Mouse (Mus musculus): Measurements from ENCODE around the gene Rxfp1. TPM values are rescaled to one million over a fixed set of nuclear protein-coding genes. Genes with fewer than 3 reads are reported as not detected.

The Rxfp1 gene
- polyA plus RNA-seq, 1 experiment: not detected

DNA sequence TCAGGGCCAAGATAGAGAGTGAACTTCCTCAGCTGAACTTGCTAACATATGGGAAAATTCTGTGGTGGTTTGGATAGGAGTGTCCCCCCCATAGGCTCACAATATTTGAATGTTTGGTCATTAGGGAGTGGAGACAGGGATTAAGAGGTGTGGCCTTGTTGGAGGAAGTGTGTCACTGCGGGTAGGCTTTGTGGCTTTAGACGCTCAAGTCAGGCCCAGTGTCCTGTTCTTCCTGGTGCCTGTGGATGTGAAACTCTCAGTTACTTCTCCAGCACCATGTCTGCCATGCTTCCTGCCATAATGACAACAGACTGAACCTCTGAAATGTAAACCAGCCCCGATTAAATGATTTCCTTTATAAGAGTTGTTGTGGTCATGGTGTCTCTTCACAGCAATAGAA, 61.3 kb downstream of the Rxfp1 start:
- no peaks in the 10 kb centered on the region for H3K36me3 ChIP-seq (replicated peaks; ENCODE audit: low read length)
- H3K9me3 ChIP-seq: peaks cover 13% of the 10 kb centered on the region
- peaks cover 7% of the 10 kb centered on the region; the same call in 1 of the 2 replicates for H3K4me1 ChIP-seq
- H3K27me3 ChIP-seq (replicated peaks): peaks cover 7% of the 10 kb centered on the region
- no peak overlapping the region for H3K4me3 ChIP-seq (replicated peaks)
- TF ChIP-seq GATA1 (IDR thresholded peaks at IDR 0.05; ENCODE audit: borderline replicate concordance, low read length): no peak
- TF ChIP-seq FLI1 (IDR thresholded peaks at IDR 0.05; ENCODE audit: low read length): no peak

DNA sequence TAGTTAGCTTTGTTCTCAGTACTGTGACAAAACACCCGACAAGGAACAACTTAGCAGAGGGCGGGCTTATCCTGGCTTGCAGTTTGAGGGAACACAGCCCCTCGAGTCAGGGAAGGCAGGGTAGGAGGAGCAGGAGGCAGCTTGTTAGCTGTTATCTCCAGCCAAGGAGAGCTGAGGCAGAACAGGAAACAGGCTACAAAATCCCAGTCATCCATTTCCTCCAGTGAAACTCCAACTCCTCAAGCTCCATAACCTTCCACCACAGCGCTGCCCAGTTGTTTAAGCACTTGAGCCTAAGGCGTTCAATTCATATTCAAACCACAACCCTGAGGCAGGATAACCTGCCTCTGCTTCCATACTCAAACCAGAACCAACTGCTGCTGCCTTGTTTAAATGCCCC, 63.0 kb downstream of the Rxfp1 start:
- Histone ChIP-seq H3K4me1 (peaks cover 13% of the 10 kb centered on the region), H3K4me3 (replicated peaks) (no peak overlapping the region), H3K27me3 (replicated peaks) (peaks cover 8% of the 10 kb centered on the region), H3K36me3 (replicated peaks; ENCODE audit: low read length) (no peaks in the 10 kb centered on the region), H3K9me3 (peaks cover 13% of the 10 kb centered on the region)
- TF ChIP-seq GATA1 (IDR thresholded peaks at IDR 0.05; ENCODE audit: borderline replicate concordance, low read length): no peak
- TF ChIP-seq FLI1 (IDR thresholded peaks at IDR 0.05; ENCODE audit: low read length): no peak

DNA sequence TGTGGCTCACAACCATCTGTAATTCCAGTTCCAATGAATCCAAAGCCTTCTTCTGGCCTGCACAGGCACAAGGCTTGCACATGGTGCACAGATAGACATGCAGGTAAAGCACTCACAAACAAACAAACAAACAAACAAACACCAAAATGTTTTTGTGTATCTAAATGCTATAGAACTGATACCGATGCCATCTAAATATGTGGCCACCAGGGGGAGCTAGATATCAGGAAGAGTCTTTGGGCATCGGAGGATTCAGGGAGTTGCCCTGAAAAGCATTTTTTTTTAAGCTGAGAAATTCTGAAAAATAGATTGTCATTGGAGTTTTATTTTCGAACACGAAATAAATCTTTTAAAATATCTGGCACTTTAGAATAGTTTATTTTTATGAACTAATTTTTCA, 64.6 kb downstream of the Rxfp1 start:
- Histone ChIP-seq H3K4me3 (replicated peaks) (no peak overlapping the region), H3K4me1 (peaks cover 13% of the 10 kb centered on the region), H3K9me3 (peaks cover 13% of the 10 kb centered on the region), H3K27me3 (replicated peaks) (peaks cover 9% of the 10 kb centered on the region), H3K36me3 (replicated peaks; ENCODE audit: low read length) (no peaks in the 10 kb centered on the region)
- TF ChIP-seq GATA1 (IDR thresholded peaks at IDR 0.05; ENCODE audit: borderline replicate concordance, low read length): no peak
- no peak for TF ChIP-seq FLI1 (IDR thresholded peaks at IDR 0.05; ENCODE audit: low read length)

DNA sequence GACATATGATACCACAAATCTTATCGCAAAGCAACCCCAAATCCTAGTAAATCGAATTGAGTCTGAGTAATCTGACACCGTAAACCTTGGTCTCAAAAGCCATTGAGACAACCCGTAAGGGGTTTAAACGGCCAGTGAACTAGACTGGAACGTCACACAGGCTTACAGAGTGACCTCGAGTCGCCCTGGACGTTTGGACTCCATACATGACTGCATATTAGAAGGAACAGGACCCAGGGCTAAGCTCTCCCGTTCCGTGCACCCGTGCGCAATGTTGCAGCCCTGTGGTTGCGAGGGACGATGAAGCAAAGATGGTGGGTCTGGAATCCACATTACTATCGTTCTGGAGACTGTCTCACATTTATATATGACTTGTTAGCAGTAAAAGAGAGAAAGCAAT, 65.5 kb downstream of the Rxfp1 start:
- Histone ChIP-seq H3K4me3 (replicated peaks) (no peak overlapping the region), H3K36me3 (replicated peaks; ENCODE audit: low read length) (no peaks in the 10 kb centered on the region), H3K27me3 (replicated peaks) (peaks cover 10% of the 10 kb centered on the region), H3K4me1 (peaks cover 13% of the 10 kb centered on the region), H3K9me3 (peaks cover 16% of the 10 kb centered on the region)
- TF ChIP-seq FLI1 (IDR thresholded peaks at IDR 0.05; ENCODE audit: low read length): no peak
- TF ChIP-seq GATA1 (IDR thresholded peaks at IDR 0.05; ENCODE audit: borderline replicate concordance, low read length): no peak

DNA sequence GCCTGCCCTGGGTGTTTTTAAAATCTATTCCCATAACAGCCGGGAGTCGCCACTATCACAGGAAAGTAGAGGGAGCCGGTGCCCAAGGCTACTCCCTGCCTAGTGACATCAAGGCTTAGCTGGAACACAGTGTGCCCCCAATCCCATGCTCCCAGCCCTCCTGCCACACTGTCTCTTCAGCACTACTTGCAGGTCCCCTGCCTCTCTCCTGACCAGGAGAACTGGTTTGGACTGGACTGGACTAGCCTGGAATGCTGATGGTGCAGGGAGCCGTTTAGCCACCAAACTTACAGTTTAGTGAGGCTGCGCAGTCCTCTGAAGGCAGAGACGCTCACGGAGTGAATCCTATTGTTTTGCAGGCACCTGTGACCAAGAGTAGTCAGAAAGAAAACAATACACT, 67.1 kb downstream of the Rxfp1 start:
- Histone ChIP-seq H3K9me3 (peaks cover 14% of the 10 kb centered on the region), H3K4me3 (replicated peaks) (peak overlapping the region; percentile 74), H3K27me3 (replicated peaks) (peaks cover 11% of the 10 kb centered on the region), H3K36me3 (replicated peaks; ENCODE audit: low read length) (no peaks in the 10 kb centered on the region), H3K4me1 (peaks cover 13% of the 10 kb centered on the region)
- TF ChIP-seq FLI1 (IDR thresholded peaks at IDR 0.05; ENCODE audit: low read length) (no peak), GATA1 (IDR thresholded peaks at IDR 0.05; ENCODE audit: borderline replicate concordance, low read length) (no peak)

DNA sequence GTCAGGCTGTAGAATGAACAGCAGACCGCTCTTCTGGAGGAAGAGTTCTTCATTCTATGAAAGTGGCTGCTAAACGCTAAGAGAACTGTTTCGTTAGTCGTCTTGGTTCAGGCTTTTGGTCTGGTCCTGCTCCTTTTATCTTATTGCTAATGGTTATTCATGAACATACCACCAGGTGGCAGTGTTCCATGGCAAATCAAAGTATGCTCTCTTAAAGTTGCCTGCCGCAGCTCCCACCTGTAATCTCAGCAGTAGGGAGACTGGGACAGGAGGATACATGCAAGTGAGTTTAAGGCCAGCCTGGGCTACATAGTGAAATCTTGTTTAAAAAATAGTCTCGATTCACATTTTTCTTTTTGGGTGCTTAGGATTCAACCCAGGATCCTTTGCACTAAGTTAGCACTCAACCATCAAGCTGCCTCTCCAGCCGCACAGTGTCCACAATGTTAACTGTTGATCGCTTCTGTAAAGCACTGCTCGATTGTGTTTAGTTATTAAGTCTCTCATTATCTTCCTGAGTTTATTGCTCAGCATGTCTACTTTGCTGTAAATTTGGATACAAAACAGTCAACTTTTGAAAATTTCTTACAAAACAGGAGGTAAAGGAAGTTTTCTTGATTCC, 72.8 kb downstream of the Rxfp1 start:
- Histone ChIP-seq H3K4me3 (replicated peaks) (no peak overlapping the region), H3K36me3 (replicated peaks; ENCODE audit: low read length) (no peaks in the 10 kb centered on the region), H3K9me3 (peaks cover 5% of the 10 kb centered on the region), H3K4me1 (no peaks in the 10 kb centered on the region), H3K27me3 (replicated peaks) (peaks cover 8% of the 10 kb centered on the region)
- TF ChIP-seq FLI1 (IDR thresholded peaks at IDR 0.05; ENCODE audit: low read length) (no peak), GATA1 (IDR thresholded peaks at IDR 0.05; ENCODE audit: borderline replicate concordance, low read length) (no peak)

DNA sequence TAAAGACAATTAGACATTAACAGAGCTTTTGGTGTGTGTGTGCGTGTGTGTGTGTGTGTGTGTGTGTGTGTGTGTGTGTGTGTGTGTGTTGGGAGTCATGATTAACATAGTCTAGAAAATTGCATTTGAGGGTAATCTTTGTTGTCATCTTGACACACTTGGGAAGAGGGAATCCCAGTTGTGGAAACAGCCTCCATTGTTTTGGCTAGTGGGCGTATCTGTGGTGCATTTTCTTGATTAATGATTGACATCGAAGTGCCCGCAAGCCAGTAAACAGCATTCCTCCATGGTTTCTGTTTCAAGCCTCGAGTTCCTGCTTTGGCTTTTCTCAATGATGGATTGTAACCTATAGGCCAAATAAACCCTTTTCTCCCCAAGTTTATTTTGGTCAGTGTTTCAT, 81.0 kb downstream of the Rxfp1 start:
- Histone ChIP-seq H3K27me3 (replicated peaks) (peaks cover 2% of the 10 kb centered on the region), H3K36me3 (replicated peaks; ENCODE audit: low read length) (no peaks in the 10 kb centered on the region), H3K4me3 (replicated peaks) (no peak overlapping the region), H3K4me1 (no peaks in the 10 kb centered on the region), H3K9me3 (no peaks in the 10 kb centered on the region)
- TF ChIP-seq GATA1 (IDR thresholded peaks at IDR 0.05; ENCODE audit: borderline replicate concordance, low read length) (no peak), FLI1 (IDR thresholded peaks at IDR 0.05; ENCODE audit: low read length) (no peak)

DNA sequence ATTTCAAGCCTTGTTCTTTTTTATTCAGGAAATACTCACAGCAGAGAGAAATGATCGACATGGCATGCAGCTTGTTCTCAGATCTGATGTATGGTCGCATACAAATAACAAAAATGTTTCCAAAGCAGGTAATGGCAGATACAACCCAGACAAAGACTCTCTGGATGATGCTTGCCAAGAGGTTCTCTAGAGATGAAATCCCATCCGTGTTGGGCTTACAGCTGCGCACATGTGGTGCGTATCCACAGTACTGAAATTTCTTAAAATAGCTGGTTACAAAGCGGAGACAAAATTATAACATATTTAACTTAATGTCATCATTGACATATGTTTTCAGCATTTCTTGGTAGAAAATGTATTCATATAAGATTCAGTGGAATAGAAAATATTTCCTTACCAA, 85.6 kb downstream of the Rxfp1 start:
- TF ChIP-seq FLI1 (IDR thresholded peaks at IDR 0.05; ENCODE audit: low read length): no peak
- TF ChIP-seq GATA1 (IDR thresholded peaks at IDR 0.05; ENCODE audit: borderline replicate concordance, low read length): no peak
- H3K27me3 ChIP-seq (replicated peaks): peaks cover 2% of the 10 kb centered on the region

DNA sequence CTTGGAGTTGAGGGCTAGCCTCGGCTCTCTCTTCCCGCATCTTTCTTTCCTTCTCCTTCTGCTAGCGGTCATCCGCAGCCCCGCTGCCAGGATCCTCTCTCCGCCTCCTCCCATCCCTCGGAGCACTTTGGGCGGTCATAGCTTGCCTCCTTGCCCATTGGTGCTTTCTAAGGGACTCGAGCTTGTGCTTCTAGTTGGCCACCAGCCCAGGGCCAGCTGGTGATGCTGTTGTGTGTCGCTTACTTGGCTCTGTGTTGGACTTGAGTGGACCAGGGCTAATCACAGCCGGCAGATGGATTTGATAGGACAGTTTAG, 108.3 kb downstream of the Rxfp1 start, which contains the start of gene Etfdh:
Etfdh (minus strand) TSS at position 85 of the 315 bp plus-strand sequence.
- TF ChIP-seq GATA1 (IDR thresholded peaks at IDR 0.05; ENCODE audit: borderline replicate concordance, low read length): no peak
- no peak for TF ChIP-seq FLI1 (IDR thresholded peaks at IDR 0.05; ENCODE audit: low read length)
- Histone ChIP-seq H3K4me1 (peaks cover 10% of the 10 kb centered on the region), H3K27me3 (replicated peaks) (no peaks in the 10 kb centered on the region)

More for the DNA sequence above, 85.6 kb downstream of the Rxfp1 start:
- H3K4me1 ChIP-seq: no peaks in the 10 kb centered on the region
- H3K9me3 ChIP-seq: no peaks in the 10 kb centered on the region
- H3K36me3 ChIP-seq (replicated peaks; ENCODE audit: low read length): no peaks in the 10 kb centered on the region
- H3K4me3 ChIP-seq (replicated peaks): no peak overlapping the region

DNA sequence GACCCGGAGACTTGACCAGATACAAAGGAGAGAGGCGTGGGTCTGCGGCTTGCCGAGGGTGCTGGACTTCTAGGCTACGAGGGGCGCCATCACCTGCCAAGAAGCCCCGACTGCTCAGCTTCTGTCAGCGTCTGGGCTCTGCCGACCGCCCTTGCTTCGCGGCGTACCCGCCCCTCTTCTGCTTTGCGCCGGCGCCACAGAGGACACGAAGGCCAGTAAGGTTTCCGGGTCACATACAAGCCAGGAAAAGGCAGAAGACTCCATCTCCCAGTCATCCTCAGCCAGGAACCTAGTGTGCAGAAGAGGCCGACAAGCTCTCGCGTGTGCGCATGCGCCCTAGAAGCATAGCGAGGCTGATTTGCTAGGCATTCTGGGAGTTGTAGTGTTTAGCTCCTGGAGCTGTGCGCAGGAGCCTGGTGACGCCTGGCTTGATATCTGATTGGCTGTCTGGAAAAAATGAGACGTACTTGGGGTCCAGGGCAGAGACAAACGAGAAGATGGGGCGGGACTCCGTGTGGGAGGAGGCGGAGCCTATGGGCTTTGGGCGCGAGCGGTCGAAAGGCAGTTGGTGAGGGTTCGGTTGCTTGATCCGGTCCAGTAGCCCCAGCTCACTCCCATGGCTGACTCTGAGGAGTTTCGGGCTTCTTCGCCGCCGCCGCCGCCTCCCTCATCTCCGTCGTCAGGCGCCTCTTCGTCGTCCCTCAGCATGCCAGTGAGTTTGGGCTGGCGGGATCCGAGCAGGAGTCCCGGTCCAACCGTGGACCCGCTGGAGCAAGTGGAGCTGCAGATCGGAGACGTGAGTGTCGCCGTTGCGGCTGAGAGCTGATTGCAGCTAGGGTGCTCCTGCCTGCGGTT, 108.9 kb downstream of the Rxfp1 start, which contains the start of gene 4930579G24Rik:
4930579G24Rik (plus strand) TSS at position 519 of the 855 bp plus-strand sequence.
- no peaks in the 10 kb centered on the region for H3K27me3 ChIP-seq (replicated peaks)
- TF ChIP-seq GATA1 (IDR thresholded peaks at IDR 0.05; ENCODE audit: borderline replicate concordance, low read length): peak; percentile 83; the same call in 2 of the 3 replicates
- no peak for TF ChIP-seq FLI1 (IDR thresholded peaks at IDR 0.05; ENCODE audit: low read length)
- H3K4me3 ChIP-seq (replicated peaks): peak within 1 kb of the TSS; percentile 99
- peaks cover 10% of the 10 kb centered on the region for H3K4me1 ChIP-seq
- peaks cover 26% of the 10 kb centered on the region for H3K36me3 ChIP-seq (replicated peaks; ENCODE audit: low read length)
- H3K9me3 ChIP-seq: no peaks in the 10 kb centered on the region

More for the DNA sequence above, 108.3 kb downstream of the Rxfp1 start, which contains the start of gene Etfdh:
- no peaks in the 10 kb centered on the region for H3K9me3 ChIP-seq
- peak within 1 kb of the TSS; percentile 99 for H3K4me3 ChIP-seq (replicated peaks)
- peaks cover 27% of the 10 kb centered on the region for H3K36me3 ChIP-seq (replicated peaks; ENCODE audit: low read length)
